Mouse (Mus musculus) embryo, embryonic 10 days (tissue): Measurements from ENCODE around the gene Cdh6.

Source experiments
- DNase-seq: peaks from one replicate; pipeline ENCODE4 v3.0.0-alpha.2; 2015; ENCODE audit warnings: low spot score

The Cdh6 gene

DNA sequence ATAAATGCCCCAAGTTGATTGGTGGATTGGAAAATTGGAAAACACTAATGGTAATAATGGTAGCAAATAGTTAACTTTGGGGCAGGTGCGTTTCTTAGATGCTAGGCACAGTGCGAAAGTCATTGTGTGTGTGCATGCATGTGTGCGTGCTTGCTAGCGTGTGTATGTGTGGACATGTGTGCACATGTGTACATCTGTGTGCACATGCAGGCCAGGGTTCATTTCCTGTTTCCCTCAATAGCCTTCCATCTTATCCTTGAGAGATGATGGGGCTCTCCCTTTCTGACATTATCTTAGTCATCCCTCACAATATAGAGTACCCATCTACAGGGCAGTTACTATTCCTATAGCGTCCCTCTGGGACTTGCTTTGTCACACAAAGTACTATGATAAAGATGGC is 17.7 kb downstream of the Cdh6 start:
- no peak for DNase-seq

GRCm38 (mm10) chr15:13155418-13155817 is 18.1 kb downstream of the Cdh6 start:
- DNase-seq: no peak

- no peak for DNase-seq
Measured at GRCm38 (mm10) chr15:13141983-13142382, 31.5 kb downstream of the Cdh6 start.

DNA sequence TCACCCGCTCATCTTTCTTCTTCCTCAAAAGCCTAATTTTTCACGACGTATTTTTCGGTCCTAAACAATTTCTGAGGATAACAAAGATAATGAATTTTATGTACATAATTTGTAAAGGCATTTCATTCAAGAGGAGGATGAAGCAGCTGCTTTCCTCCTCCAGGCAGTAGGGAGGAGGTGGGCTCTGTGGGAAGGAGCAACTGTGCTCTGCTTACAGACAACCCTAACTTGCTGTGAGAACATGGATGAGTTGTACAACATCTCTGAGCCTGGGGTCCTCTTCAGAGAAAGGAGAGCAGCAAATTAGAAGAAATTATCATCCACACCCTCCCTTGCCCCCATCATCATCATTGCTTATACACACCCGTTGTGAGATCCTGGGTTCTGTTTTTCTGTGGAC is 33.8 kb downstream of the Cdh6 start:
- DNase-seq: no peak

DNA sequence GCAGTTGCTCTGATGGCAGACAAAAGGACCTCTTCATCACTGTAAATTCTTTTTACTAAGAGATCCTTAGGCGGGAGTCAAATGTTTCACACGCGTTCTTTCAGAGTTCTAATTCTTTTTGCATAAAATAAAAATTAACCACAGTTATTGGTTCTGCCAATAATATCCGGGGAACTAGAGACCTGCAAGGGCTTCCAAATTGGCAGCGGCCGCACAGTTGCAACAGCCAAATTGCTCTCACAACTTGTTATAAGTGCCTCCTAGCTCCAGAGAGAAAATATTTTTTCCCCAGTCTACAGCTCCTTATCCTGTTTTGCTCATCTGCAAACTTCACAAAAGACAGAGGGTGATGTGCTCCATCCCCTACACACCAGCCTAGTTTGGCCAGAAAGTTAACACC is 36.3 kb downstream of the Cdh6 start:
- DNase-seq: no peak

- peak; percentile 57 for DNase-seq
Measured at GRCm38 (mm10) chr15:13134086-13134485, 39.4 kb downstream of the Cdh6 start.

DNA sequence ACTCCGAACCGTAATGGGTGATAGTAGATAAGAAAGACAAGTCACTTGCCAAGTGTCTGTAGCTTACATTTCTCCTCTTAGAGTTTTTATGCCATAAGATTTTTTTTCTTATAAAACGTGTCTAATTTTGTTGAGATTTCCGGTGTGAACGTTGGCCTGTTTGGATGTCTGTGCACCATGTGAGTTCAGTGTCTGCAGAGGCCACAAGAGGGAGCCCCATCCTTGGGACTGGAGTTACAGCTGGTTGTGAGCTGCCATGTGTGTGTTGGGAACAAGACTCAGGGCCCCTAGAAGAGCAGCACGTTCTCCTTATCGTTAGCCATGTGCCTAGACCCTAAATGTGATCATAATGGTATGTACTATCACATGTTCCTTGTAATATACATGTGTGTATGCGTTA is 40.1 kb downstream of the Cdh6 start:
- DNase-seq: no peak

- no peak for DNase-seq
Measured at GRCm38 (mm10) chr15:13132493-13132892, 41.0 kb downstream of the Cdh6 start.

- no peak for DNase-seq
Measured at GRCm38 (mm10) chr15:13130246-13130645, 43.2 kb downstream of the Cdh6 start.

DNA sequence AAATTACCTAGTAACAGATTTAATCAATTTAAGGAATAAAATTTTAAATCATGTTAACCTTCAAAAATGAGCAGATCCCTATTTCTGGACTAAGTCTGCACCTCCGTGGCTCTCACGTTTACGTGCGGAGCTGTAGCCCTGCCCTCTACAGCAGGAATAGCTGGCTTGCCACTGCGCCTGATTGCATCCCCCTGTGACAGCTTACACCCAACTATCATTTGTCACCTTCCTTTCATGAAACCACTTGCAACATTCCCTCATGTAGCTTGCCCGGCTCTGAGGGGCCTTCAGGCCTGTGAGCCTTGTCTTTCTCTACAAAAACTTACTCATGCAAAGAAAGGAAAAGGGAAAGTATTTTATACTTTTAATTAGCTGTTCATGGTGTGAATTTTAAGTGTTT is 73.1 kb downstream of the Cdh6 start:
- DNase-seq: no peak

DNA sequence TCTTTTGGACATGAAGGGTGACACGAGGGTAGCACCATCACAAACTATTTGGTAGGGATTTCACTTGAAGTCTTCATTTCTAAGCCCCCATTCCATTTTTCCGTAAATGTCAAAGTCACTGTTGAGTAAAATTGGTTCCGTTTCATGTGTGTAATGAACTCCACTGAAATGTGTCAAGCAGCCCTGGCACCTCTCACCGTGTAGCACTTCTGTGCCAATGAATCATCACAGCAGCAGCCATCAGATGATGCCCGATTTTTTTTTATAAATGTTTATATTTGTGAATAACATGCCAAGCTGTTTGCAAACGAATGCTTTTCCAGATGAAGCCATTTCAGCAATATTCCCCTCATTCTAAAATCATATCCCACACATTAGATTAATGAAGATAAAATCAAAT is 75.6 kb downstream of the Cdh6 start:
- no peak for DNase-seq

DNA sequence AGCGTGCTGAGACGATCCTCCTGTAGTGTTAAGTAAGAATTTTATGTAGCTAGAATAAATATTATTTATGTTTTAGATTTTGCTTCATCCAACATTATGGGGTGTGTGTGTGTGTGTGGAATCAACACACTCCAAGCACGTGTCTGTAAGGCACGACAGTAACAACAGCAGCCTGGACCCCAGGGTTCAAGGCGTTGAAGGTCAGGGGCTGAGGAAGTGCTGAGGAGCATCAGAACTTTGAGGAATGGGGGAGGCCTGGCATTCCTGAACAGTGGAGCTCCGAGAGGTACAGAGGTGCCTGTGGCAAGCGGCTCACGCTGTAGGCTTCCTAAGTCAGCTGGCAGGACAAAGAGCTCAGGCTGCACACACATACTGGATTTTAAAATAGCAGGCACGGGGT is 78.1 kb downstream of the Cdh6 start:
- no peak for DNase-seq

GRCm38 (mm10) chr15:13094881-13095256 is 78.6 kb downstream of the Cdh6 start:
- no peak for DNase-seq

DNA sequence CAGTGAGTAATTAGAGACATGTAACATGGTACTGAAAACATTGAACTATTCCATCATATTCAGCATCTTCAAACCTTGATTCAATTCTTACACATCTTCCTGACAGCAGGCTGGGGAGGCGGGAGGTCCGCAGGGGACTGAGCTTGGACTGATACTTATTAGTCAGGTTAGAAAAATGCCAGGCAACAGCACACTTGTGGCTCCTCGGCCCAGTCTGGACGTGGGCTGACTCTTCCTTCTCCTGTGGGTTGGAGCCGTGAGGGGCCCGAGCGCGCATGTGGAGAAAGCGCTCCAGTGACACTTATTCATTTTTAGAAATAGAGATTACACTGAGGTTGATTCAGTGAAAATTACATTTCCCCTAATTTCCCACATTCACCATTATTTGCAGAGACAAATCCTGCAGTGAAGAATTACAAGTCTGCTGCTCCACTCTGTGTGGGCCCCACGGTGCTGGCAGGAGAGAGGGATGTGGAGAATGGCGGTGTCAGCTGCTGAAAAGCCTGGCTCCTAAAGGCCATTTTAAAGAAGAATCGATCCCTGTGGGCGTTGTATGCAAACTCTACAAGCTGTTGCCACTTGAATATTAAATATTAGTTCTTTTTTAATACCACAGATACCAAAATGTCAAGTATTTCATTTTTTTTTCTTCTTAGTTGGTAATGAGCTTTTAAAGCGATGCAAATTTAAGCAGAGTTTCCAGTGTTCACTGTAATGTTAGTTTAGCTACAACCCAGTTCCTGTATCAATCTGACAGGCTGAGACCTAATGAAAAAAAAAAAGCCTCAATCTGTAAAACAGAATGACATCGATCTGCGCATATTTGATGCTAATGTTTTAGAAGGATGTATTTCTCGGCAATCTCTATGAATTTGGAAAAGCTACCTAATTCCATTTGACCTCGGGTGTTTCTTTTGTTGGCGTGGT is 79.3 kb downstream of the Cdh6 start:
- DNase-seq: no peak

DNA sequence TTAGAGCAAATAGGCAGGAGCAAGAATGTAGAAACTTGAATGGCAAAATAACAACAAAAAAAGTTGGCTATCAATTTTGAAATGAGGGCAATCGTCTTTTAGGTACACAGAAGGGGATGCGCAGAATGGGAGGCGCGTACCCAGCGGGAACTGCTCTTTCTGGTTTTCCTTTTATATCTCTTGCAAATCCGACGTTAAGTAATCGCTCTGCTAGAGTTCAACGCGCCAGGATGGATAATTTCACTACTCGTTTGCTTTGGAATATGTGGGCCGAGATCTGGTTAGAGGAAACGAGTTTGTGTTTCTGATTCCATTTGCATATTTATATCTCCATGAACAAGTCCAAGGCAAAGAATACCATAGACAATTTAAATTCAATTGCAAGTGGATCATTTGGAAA is 81.4 kb downstream of the Cdh6 start:
- no peak for DNase-seq

DNA sequence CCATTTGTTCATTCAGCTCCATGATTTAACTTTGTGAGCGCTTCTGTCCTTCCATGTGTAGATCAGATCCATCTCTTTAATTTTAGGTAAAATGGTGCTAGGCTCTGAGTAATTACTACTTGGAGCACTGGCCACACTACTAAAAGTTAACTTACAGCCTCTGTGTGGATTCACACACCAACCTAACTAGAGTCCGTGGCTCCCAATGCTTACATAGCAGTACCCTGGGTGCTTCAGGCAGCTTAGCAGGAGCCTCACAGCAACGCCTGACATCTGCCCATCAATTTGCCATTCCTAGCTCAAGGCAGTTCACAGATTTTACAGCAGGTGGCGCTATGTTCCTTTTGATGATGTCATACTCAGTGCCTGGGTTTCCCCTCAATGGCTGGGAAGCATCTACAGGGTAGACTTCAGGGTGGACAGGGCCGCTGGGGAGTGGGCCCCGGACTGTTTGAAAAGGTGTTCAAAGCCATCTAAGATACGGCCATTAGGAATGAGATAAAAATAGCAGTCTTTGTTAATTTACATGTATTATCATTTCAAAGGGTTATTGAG is 84.9 kb downstream of the Cdh6 start:
- DNase-seq: peak; percentile 81

DNA sequence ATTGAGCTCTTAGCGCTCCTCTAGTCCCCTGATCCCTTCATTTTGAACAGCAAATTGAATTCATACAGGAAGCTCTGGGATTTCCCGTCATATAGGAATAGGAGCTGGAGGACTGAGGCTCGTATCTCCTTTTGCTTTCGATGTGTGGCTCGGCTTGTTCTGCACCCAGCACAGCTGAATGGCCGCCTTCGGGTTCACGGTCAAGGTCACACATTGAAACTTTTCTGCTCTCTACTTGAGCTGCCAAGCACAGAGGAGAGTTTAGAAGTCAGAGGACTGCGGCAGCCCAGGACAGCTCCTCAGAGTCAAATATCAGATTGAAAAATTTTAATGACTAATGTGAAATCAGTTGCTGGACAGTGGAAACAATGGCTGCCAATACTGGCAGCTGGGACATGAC is 88.7 kb downstream of the Cdh6 start:
- DNase-seq: no peak

GRCm38 (mm10) chr15:13076908-13077669 is 96.4 kb downstream of the Cdh6 start:
- DNase-seq: no peak

DNA sequence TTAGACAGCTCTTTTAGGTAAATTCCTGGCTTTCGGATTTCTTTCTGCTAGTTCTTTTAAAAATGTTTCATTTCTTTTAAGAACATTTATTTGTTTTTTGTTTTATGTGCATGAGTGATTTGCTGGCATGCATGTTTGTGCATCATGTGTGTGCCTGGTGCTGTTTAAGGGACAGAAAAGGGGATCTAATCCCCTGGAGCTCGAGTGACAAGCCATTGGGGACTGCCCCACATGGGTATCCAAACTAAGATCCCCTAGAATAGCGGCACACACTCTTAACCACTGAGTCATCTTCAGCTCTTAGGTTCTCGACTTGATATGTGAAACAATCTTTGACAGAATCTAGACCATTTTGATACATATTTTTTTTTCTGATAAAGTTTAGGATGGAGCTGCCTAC is 99.4 kb downstream of the Cdh6 start:
- no peak for DNase-seq

GRCm38 (mm10) chr15:13068213-13068516 is 105.3 kb downstream of the Cdh6 start:
- no peak for DNase-seq

DNA sequence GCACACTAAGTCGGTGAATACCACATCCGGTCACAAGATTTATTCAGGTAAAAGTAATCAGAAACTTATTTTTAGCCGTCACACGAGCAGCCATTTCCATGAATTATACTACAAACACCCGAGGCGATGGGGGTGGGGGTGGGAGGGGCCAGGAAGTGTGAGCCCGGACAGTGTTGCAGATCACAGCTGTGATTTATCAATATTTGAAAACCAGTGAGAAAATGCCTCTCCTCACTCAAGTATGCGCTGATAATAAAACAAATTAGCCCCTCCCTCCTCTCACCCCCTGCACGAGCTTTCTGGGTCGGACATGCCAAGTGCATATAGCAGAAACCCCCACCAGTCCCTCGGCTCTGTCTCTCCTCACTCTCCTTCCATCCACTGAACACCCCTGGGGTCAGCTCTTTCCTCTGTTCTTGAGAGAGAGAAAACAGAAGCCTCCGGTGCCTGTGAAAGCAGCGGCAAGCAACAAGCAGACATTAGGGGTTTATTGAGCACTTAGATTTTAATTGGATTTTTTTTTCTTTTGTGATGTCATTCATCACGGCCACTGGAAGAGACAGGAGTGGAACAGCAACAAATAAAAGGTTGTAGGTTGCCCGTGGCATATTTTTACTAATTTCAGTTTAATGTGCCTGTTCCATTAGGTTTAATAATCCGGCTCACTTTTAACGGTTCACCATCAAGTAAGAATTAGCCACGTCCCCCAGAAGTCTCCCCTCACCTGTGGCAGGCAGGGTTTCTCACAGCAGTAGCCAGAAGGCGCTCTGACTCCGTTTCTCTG is 105.9 kb downstream of the Cdh6 start:
- peak; percentile 11 for DNase-seq

- peak; percentile 21 for DNase-seq
Measured at GRCm38 (mm10) chr15:13066765-13067164, 106.7 kb downstream of the Cdh6 start.
